Mouse (Mus musculus): ENCODE measurements at regions not wholly inside any gene's neighbourhood (a gene's known extent, or its start where the extent isn't known, plus 50 kb on each side); places are given as distances from the start of the nearest gene placed in this dataset.

- no peak for DNase-seq (ENCODE audit: low spot score in 2 of 2)
Measured at GRCm38 (mm10) chr5:129417516-129417915, 83.5 kb upstream of the Sfswap start.

GRCm38 (mm10) chr5:129420981-129421380, 80.0 kb upstream of the Sfswap start:
- no peak for DNase-seq (ENCODE audit: low spot score in 2 of 2)

GRCm38 (mm10) chr5:129429897-129430296, 71.1 kb upstream of the Sfswap start:
- DNase-seq (ENCODE audit: low spot score in 2 of 2) = no peak

DNA sequence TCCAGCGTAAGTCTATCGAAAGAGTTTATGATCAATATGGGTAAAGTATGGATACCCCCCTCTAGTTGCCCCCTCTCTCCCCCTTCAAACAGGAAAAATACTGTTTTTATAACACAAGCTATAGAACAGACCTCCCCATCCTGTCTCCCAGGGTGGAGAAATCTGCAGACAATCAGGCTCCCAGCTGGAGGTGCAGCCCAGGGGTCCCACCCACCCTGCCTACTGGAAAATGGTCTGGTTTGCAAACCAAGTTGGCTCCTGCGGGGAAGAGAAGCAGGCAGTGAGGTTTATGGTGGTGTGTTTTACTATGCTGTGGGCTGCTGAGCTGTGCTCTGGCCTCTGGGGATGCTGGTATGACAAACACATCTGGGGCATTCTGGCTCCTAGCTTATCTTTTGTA, 70.7 kb upstream of the Sfswap start:
- no peak for DNase-seq (ENCODE audit: low spot score in 2 of 2)

DNA sequence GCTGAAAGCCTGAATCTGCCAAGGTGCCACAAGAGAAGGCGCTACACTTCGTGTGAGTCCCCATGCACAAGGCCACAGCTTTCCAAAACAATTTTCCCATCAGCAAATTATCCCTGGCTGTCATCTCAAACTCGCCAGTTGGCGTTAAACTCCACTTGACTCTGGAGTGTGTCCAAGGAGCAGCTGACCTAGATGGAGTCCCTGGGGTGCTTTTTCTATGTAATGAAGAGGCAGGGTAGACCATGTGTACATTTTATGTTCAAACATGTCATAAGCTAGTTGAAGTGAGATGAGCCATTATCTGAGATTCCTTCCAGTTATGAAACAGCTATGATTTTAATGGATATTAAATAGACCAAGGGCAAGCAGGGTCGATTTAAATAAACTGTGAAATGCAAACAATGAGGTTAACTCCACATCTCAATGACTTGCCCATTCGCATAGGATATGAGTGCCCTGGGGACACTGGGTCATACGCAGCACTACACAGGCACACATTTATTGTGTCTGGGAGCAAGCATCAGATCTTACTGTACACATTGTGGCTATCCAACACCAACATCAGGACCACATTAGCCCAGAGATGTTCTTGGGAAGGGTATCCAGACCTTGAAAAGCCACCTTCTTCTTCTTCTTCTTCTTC, 51.0 kb upstream of the Sfswap start:
- DNase-seq (ENCODE audit: low spot score in 2 of 2) = no peak
